Mouse (Mus musculus) c-Kit-positive CD71-positive TER-119-positive erythroid progenitor cells, embryonic 14.5 days (primary cell): ENCODE data around the gene Rpl41.
"Not testable (repeated sequence)": the region's sequence is repeated elsewhere in the genome, so short reads cannot be mapped to it uniquely, and the experiment has no call there.

ENCODE experiments used
- DNase-seq: peaks from one replicate; pipeline ENCODE4 v3.0.0-alpha.2; 2013; ENCODE audit warnings: low spot score

Gene Rpl41

DNA sequence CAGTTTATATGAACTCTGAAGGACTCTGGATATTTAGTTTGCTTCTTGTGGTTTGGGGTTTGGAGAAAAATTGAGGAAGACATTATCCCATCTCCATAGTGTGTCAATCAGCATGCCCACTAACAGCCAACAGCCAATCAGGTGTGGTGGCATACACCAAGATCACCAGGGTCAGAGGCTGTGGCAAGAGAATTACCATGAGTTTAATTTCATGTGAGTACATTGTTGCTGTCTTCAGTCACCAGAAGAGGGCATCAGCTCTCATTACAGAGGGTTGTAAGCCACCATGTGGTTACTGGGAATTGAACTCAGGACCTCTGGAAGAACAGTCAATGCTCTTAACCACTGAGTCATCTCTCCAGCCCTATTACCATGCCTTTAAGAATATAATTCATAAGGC, 7.2 kb upstream of the Rpl41 start:
- DNase-seq: no peak

DNA sequence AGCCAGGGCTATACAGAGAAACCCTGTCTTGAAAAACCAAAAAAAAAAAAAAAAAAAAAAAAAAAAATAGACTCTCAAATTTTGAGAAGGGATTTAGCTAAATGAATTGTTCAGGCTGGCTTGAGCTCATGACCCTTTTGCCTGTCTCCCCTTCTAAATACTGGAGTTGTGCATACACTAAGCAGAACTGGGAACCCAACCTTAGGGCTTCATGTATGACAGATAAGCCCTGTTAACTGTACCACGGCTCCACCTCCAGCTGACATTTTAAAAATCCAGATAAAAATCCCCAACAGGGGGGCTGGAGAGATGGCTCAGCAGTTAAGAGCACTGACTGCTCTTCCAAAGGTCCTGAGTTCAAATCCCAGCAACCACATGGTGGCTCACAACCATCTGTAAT, 6.5 kb upstream of the Rpl41 start:
- DNase-seq: not testable (repeated sequence)

DNA sequence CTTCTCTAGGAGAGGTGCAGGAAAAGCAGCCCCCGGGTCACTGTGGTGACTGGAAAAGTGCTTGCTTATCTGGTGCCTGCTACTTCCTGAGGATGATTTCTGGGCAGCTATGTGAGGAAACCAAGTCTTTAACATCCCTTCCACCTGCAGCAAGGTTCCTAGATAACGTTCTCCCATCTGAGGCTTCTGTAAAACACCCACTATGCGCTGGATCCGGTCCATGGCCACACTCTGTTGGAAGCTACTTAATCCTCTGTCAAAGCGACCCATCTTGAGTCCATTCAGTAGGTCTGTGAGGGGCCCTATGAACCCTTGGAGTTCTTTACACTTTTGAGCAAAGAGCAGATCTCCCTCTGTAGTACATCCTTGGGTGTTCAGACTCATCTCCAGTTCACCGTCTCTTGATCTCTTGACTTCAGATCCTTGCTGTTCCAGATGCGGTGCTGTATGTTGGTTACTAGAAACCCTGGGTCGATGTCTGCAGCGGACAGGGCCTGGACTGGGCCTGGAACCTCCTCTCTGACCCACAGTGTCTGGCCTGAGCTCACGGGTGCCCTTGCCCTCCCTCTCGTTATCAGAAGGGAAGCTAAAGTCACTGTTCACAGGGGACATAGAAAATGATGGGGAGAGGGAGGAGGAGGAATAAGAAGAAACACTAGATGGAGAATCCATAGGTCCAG, 1.2 kb upstream of the Rpl41 start:
- not testable (repeated sequence) for DNase-seq

DNA sequence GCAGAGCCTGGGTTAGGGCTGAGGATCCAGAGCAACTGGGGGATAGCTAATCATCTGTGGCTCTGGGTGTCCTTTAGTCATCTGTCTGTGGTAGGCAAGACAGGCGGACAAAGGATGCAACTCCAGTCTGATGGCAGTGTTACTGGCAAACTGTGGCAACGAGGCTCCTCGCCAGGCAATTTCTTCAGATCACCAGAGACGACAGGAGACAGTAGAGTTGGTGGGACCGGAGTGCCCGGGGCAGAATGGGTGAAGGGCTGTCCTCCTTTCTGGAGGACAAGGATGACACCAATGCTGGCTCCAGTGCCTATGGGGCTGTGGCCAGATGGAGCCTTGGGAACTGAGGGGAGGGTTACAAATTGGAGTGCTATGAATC, 565 bp upstream of the Rpl41 start:
- not testable (repeated sequence) for DNase-seq

DNA sequence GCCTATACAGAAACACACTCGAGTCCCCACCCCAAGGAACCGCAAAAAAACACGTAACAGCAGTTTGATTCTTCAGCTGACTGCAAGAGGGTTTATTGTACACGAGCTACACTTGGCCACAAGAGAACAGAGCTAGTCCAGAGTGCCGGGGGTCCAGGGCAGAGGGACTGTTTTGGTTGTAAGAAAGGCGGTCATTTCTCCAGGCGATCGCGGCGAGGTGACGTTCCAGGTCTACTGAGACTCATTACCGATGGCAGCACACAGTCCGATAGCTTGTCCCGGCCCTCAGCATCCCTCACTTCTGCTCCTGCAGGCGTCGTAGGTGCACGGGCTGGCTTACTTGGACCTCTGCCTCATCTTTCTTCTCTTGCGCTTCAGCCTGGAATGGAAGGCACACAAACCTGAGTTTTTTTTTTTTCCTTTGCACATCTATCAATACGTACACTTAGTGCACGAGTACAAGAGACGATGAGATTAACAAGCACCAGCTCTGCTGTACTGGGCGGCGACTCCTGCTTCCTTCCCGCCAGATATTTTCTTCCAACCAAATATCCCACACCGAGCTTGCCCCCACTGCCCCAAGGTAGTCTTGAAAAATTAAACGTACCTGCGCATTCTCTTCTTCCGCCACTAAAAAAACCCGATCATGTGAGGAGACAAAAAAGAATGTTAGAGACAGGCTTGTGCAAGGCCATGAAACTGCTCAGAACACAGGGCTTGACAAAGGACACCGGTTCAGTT, 884 bp downstream of the Rpl41 start:
- DNase-seq: not testable (repeated sequence)

DNA sequence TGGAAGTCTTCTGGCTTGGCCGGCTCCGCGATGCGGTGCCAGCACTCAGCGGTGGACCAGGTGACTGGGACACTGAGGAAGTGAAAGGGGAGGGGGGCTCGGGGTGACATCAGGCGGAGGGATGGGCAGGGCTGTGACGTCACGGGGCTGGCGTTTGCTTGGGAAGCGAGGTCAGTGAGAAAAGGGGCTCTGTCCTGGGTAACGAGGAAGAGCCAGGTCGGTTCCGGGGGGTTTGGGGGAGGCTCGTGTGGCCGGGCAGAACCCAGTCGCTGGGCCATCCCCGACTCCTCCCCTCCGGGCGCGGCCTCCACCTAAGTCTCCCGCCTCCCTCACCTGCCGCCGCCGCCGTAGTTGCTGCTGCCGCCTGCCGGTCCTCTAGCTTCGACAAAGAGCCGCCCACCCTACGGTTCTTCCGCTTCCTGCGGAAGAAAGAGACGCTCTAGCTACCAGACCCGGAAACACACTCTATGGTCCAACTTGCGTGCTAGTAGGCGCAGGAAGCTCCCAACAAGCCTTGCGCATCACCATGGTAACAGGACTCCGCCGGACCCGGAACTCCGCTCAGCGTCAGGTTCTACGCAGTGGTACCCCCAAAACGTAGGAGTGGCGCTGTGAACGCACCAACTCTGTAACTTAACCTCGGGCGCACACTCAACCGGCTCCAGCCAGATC, 1.6 kb downstream of the Rpl41 start, which contains the start of gene Zc3h10:
Zc3h10 (minus strand) TSS at position 414 of the 672 bp plus-strand sequence.
- DNase-seq: peak; percentile 96

DNA sequence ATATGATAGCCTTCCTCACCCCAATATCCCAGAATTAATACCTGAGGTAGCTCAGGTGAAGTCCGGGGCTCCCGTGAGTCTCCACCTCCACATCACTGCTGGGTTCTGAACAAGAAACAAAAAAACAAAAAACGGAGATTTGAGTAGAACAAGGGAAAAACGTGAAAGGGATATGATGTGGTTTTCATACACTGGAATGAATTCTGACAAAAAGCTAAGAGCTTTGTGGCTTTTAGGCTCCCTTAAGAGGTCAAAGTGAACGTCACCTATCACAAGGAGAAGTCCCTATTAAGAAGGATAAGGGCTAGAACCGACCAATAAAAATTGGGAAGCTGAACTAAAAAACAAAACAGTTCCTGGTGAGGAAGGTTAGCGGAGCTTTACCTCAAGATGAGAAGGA, 2.3 kb downstream of the Rpl41 start:
- no peak for DNase-seq

DNA sequence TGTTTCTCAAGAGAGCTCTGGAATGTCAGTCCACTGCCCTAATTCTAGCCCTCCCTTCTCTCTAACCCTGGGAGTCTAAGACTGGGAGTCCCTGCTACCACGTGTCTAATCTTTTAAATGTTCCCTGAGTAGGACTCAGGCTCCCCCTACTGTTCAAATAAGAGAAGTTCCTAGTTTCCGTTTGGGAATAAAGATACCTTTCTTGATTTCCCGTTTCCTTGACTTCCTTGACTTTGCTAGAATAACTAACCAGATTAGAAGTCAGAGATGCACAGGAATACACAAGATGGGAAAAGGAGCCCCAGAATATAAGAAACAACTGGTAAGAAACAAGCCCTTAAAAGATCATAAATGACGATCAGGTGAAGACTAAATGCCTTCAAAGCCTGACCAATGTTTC, 2.7 kb downstream of the Rpl41 start:
- DNase-seq: peak; percentile 69

DNA sequence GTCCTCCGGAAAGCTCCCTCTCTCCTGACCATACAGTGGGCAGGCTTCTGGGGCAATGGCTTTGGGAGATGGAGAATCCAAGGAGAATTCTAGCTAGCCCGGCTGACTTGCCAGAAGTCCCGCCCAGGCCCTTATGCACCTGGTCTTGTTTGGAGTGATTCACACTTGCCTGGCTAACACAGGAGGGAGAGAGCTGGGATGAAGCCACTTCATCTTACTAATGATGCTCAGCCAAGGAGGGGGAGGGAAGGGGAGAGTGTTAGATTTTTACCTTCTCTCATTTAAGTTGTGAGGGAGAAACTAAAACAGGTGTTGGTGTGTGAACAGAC, 3.6 kb downstream of the Rpl41 start:
- DNase-seq: no peak

DNA sequence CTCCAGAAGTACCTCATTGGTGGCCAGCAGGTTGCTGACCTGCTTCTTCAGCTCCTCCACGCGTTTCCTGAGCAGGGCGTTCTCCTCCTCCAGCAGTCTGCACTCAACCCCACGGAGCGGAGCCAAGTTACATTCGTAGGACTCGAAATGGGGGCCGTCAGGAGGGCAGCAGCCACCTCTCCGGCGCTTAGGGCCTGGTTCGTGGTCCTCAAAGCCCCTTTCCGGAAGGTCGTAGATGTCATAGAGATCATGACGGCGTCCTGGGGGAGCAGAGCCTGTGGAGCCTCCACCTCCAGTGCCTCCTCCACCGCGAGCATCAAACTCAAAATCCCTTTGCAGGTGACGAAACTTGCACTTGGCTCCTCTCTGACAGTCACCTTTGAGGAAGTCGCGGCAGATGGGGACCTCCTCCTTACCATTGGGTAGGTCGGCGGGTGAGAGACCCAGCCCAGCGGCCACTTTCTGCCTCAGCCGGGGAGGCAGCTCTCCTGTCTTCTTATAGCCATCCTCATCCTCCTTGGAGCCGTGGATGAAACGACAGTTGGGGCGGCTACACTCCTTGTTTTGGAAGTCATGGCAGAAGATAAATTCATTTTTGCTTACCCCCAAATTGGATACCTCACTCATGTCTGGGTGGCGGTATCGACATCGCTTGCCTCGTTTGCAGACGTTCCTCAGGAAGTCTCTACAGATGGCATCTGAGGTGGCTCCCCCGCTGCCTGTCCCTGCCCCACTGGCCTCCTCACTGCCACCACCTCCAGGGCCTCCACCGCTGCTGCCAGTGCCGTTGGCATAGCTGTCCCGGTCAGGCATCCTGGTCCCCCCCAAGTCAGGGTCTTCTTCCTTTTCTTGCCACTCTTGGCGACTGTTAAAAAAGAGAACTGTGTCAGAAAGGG, 4.2 kb downstream of the Rpl41 start:
- no peak for DNase-seq

DNA sequence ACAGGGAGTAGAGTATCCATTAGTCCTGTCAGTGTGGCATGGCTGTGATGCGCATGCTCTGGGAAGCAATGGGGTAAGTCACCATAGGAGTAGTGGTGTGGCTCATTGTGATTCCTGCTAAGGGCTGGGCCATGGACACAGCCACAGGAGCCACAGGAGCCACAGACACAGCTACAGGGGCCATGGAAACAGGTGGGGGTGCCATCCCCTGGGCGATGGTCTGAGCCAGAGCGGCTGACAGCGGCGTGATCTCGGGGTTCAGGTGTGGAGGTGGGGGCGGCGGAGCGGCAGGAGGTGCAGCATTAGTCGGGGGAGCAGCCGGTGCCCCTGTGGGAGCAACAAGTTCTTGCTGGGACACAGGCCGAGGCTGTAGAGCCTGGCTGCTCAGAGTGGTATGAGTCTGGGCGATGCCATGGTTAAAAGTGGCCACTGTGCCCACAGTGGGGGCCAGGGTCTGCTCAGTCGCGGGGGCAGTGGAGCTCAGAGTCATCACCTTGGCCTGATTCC, 4.9 kb downstream of the Rpl41 start:
- DNase-seq: no peak

DNA sequence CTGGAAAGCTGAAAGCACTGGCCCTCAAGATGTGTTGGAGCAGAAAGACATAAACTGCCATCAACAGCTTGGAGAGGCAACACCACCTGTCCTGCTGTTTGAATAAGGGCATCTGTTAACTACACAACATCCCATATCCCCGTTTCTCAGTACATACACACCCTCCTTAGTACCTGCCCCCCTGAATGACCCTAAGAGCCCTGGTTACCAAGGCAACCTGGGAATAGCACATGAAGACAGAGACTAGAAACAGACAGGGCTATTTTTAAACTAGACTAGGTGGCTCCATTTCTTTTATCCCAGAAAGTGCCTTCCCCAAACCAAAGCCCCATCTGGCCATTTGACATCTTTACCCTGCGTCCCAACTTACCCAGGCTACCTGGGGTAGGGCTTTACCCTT, 6.0 kb downstream of the Rpl41 start:
- DNase-seq: no peak

DNA sequence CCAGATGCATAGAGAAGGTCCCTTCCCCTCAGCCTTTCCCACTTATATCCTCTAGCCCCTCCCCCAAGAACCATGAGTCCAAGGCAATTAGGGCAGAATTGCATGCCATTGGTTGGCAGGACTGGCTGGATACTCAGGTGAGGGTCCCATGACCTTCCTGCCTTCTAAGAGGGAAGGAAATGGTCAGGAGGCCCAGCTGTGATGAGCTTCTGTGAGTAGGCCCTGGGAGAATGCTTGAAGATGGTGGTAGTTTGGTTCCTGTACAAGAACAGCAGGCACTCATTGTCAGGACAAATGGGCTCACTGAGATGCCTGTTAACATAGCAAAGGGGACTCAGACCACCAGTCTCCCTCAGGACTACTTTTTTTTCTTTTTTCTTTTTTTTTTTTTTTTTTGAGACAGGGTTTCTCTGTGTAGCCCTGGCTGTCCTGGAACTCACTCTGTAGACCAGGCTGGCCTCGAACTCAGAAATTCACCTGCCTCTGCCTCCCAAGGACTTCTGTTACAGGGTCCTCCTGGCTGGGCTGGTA, 10.7 kb downstream of the Rpl41 start:
- no peak for DNase-seq

DNA sequence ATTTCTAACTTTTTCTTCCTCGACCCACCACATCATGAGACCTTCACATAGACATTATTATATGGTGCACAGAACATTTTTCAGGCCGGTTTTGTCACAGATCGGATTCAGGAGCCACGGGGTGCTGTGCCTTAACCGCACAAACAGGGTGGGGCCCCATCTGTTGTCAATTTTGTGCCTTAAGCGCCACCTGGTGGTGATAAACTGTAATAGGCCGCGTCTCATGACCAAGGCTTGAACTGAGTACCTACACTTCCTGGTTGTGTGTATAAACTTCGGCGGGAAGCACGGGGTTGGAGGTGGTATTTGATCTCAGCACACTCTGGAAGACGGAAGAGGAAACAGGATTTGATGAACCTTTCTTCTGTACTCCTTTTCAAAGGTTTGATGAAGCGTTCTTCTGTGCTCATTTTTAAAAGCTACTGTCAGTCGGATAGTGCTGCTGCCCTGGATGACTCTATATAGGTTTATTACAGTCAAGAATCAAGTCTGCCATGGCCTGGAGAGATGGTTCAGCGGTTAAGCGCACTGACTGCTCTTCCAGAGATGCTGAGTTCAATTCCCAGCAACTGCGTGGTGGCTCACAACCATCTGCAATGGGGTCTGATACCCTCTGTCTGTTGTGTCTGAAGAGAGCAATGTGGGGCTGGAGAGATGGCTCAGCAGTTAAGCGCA, 12.7 kb downstream of the Rpl41 start:
- DNase-seq: peak; percentile 96

DNA sequence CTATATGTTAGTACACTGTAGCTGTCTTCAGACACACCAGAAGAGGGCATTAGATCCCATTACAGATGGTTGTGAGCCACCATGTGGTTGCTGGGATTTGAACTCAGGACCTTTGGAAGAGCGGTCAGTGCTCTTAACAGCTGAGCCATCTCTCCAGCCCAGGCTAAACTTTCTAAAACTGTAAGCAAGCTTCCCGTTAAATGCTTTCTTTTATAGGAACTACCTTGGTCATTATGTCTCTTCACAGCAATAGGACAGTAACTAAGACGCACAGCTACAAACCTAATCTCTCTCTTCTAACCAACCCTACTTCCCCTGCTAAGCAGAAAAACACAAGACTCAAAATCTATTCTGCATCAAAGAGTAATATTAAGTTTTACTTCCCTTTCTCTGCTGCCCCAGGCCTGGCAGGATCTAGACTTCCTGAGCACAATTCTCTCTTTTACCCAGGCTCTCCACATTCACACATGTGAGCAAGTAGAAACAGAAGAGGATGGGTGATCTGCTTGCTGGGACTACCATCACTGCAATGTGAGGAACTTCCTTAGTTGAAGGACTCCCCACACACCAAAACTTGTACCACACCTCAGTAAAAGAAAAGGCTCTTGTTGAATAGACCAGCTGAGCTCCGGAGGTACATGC, 13.4 kb downstream of the Rpl41 start:
- DNase-seq: no peak

DNA sequence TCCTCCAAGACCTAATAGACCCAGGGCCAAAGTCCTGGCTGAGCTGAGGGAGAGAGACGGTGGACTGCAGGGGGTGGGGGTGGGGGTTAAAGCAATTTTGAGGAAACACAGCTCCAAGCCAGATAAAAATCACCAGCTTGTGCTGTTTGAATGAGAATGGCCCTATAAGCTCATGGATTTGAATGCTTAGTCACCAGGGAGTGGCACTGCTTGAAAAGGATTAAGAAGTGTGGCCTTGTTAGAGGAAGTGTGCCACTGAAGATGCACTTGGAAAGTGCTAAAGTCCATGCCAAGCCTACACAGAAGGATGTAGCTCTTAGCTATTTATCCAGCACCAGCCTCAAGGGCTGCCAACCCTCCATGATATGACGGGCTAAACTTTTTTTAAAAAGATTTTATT, 13.9 kb downstream of the Rpl41 start:
- DNase-seq: no peak

DNA sequence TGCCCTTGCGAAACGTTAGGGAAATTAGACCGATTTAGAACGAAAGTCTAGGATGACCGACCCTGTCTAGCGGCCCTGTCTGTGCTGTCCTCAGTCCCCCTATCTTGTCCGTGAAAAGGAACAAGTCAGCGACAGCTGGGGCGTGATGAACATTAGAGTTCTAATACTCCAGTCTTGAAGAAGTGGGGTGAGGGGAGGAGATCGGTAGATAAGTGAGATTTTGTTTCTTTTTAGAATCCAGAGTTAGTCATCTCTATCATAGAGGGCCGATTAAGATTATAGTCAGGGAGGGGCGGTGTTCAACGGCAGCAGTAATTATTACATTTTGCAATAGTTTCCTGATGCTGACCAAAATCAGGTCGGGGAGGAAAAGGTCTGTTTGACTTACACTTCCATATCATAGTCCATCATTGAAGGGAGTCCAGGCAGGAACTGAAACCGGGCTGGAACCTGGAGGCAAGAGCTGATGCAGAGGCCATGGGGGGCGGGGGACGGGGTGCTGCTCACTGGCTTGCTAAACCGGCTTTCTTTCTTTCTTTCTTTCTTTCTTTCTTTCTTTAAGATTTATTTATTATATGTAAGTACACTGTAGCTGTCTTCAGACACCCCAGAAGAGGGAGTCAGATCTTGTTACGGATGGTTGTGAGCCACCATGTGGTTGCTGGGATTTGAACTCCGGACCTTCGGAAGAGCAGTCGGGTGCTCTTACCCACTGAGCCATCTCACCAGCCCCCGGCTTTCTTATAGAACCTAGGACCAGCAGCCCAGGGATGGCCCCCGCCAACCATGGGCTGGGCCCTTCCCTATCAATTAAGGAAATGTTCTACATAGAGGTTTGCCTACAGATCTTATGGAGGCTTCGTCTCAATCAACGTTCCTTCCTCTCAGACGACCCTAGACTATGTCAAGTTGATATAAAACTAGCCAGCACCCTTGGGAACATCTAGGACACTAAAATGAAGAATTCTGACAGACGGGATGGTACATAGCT, 22.4 kb downstream of the Rpl41 start:
- DNase-seq: no peak

DNA sequence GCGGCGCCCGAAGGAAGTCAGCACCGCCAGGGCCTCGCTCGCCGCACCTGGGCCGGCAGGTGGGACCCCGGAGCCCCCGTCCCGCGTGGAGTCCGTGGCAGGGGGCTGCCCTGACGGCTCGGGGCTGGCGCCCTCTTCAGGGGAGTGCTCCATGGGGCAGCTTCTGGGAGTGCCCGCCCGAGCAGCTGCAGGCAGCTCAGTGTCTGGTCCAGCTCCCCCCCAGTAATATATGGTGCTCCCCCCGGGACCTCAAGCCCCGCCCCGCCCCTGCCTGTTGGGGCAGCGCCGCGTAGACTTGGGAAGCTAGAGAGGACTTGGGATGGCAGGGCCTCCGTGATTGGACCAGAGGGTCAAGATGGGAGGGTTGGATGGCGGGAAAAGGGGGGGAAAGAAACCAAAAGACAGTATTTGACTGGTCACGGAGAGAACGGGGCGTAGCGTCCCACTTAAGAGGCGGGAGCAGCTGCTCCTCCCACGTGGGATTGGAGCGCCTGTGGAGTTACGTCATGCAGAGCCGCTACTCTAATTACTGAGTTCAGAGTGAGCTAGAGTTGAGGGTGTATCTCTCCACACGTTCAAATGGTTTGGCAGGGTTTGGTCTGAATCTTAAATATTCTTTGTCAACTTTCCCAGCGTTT, 23.3 kb downstream of the Rpl41 start, which contains the start of gene Esyt1:
Esyt1 (minus strand) TSS at position 201 of the 638 bp plus-strand sequence.
- peak; percentile 99 for DNase-seq
